Mouse (Mus musculus) heart, embryonic 12.5 days (tissue): ENCODE measurements around the gene Tef. TPM values are rescaled to one million over a fixed set of nuclear protein-coding genes. Genes with fewer than 3 reads are reported as not detected.

Source experiments
- ATAC-seq: fragments of 200-750 bp; cut with Nextera tagmentation; 2 replicates; pipeline ENCODE4 v1.8.0; 2017; ENCODE audit warnings: moderate TSS enrichment, moderate library complexity; ENCODE audit not compliant: insufficient number of reproducible peaks, low FRiP score
- H3K27ac ChIP-seq: fragments of 300-500 bp; sonication (generic); 2 replicates; pipeline ENCODE4 v1.5.1; 2016; ENCODE audit warnings: mild to moderate bottlenecking, moderate library complexity; ENCODE audit not compliant: poor library complexity, severe bottlenecking
- H3K27me3 ChIP-seq: fragments of 300-500 bp; sonication (generic); replicated peaks from 2 replicates; pipeline ENCODE4 v1.6.1; 2016; ENCODE audit warnings: mild to moderate bottlenecking, moderate library complexity
- H3K36me3 ChIP-seq: fragments of 300-500 bp; sonication (generic); 2 replicates; pipeline ENCODE4 v1.6.1; 2016; ENCODE audit warnings: mild to moderate bottlenecking, moderate library complexity
- H3K4me1 ChIP-seq: fragments of 300-500 bp; sonication (generic); replicated peaks from 2 replicates; pipeline ENCODE4 v1.6.1; 2016; ENCODE audit warnings: mild to moderate bottlenecking
- H3K4me2 ChIP-seq: fragments of 300-500 bp; sonication (generic); 2 replicates; pipeline ENCODE4 v1.6.1; 2016; ENCODE audit warnings: mild to moderate bottlenecking, moderate library complexity
- H3K4me3 ChIP-seq: fragments of 300-500 bp; sonication (generic); 2 replicates; pipeline ENCODE4 v1.5.1; 2016; ENCODE audit warnings: mild to moderate bottlenecking
- H3K9ac ChIP-seq: fragments of 300-500 bp; sonication (generic); 2 replicates; pipeline ENCODE4 v1.6.1; 2016; ENCODE audit warnings: mild to moderate bottlenecking, moderate library complexity
- H3K9me3 ChIP-seq: fragments of 300-500 bp; sonication (generic); replicated peaks from 2 replicates; pipeline ENCODE4 v1.6.1; 2016; ENCODE audit warnings: mild to moderate bottlenecking, moderate library complexity
- WGBS: fragments of 180-500 bp; shearing (Covaris S2); methylation state at CpG from one replicate; pipeline ENCODE4 v1.1.7; 2016; 5-methylcytosine and 5-hydroxymethylcytosine counted together
- polyA plus RNA-seq: library from polyadenylated mRNA; unstranded; fragments of >200 nt; fragmentation: Nextera tagmentation; extraction: Ambion mirVana; gene quantifications from 2 replicates; pipeline ENCODE4 v1.2.1, GENCODE M21; 2016

Tef gene
- polyA plus RNA-seq, 1 experiment from 2014 or later: 27.8 TPM

DNA sequence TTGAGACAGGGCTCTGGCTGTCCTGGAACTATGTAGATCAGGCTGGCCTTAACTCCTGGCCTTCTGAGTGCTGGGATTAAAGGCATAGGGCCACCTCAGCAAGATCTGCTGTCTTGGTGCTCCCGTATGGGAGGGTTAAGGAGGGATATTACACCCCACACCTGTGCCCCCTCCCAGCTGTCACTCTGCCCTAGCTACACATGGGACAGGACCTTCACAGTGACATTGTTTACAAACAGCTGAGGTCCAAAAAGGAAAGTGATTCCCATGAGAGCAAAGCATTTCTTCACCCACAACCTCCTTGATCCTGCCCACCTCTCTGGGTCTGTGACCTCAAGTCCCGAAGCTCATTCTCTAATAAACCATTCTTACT, 27.0 kb downstream of the Tef start:
- WGBS: 63% methylated on average over 2 of the region's 2 CpGs
- no peak overlapping the region for H3K4me3 ChIP-seq

DNA sequence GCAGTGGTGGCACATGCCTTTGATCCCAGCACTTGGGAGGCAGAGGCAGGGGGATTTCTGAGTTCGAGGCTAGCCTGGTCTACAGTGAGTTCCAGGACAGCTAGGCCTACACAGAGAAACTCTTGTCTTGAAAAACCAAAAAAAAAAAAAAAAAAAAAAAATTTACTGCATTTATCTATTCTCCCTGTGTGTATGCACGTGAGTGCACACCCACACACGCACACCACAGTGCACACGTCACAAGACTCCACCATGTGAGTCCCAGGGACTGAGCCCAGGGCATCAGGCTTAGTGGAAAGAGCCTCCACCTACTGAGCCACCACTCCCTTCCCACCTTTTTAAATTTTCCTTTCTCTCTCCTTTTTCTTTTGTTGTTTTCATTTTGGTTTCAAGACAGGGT, 28.3 kb downstream of the Tef start:
- no peak overlapping the region for H3K9ac ChIP-seq
- no peak overlapping the region for H3K27ac ChIP-seq
- H3K4me1 ChIP-seq: peaks cover 17% of the 10 kb centered on the region
- H3K4me2 ChIP-seq: no peak overlapping the region
- 83% methylated on average over 4 of the region's 4 CpGs for WGBS
- H3K4me3 ChIP-seq: no peak overlapping the region
- H3K9me3 ChIP-seq: no peaks in the 10 kb centered on the region
- H3K36me3 ChIP-seq: peaks cover 16% of the 10 kb centered on the region
- no peak for ATAC-seq
- no peaks in the 10 kb centered on the region for H3K27me3 ChIP-seq

More for the DNA sequence above, 27.0 kb downstream of the Tef start:
- peaks cover 29% of the 10 kb centered on the region for H3K36me3 ChIP-seq
- H3K9ac ChIP-seq: no peak overlapping the region
- H3K9me3 ChIP-seq: no peaks in the 10 kb centered on the region
- no peak overlapping the region for H3K27ac ChIP-seq
- H3K27me3 ChIP-seq: no peaks in the 10 kb centered on the region
- no peak for ATAC-seq
- H3K4me2 ChIP-seq: no peak overlapping the region
- H3K4me1 ChIP-seq: peaks cover 11% of the 10 kb centered on the region

DNA sequence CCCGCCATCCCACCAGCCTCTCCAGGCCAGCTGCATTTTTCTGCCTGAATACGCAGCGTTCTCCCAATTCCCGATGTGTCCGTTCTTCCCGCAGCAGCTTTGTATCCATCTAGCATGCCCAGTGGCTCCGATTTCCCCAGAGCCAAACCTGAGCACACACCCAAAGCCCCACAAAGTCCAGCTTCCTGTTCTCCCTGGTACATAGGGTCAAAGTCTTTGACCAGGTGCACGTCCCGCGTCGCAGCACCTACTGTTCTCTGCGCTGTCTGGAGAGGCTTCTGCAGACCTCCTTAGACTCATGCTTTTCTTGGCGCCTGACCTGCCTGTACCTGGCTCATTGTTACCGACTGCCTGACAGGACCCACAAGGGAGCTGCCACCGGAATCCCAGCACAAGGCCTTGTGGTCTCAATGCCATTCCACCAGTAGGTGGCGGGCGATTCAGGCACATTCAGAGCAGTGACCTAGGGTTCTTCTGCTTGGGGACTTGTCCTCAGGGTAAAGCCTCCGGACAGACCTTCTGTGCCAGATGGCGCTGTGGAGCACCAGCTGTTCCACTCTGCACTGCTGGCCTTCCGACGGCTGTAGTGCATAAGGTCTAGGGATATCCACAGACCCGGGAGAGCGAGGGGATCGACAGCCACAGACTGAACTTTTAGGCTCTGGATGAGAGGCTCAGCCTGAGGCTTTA, 29.1 kb downstream of the Tef start:
- Histone ChIP-seq H3K27me3 (no peaks in the 10 kb centered on the region), H3K4me2 (peak overlapping the region; percentile 27), H3K27ac (no peak overlapping the region), H3K4me3 (no peak overlapping the region), H3K9ac (no peak overlapping the region), H3K4me1 (peaks cover 24% of the 10 kb centered on the region), H3K9me3 (no peaks in the 10 kb centered on the region), H3K36me3 (peaks cover 9% of the 10 kb centered on the region; the same call in 1 of the 2 replicates)
- ATAC-seq: peak; percentile 85
- WGBS: 14% methylated on average over 24 of the region's 24 CpGs

DNA sequence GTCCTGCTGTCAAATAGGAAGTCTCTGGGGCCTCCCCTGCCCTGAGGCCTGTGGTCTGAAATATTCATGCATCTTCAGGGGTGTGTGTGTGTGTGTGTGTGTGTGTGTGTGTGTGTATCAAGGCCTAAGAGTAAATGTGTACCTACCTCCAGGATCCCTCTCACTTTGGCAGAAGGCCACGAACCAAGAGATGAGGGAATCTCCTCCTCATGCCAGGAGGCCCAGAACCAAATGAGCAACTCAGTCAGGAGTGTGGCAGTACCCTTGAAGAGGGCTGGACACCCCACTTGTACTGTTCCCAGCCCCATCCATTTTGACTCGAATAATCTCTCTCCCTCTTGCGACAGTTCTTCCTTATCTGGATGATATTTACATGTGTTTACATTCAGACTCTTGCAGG, 30.0 kb downstream of the Tef start:
- Histone ChIP-seq H3K27ac (no peak overlapping the region), H3K4me2 (no peak overlapping the region), H3K9me3 (no peaks in the 10 kb centered on the region), H3K4me3 (no peak overlapping the region), H3K36me3 (peaks cover 7% of the 10 kb centered on the region; the same call in 1 of the 2 replicates), H3K9ac (no peak overlapping the region), H3K27me3 (no peaks in the 10 kb centered on the region), H3K4me1 (peaks cover 32% of the 10 kb centered on the region)
- no peak for ATAC-seq
- WGBS: 81% methylated on average over 3 of the region's 3 CpGs

DNA sequence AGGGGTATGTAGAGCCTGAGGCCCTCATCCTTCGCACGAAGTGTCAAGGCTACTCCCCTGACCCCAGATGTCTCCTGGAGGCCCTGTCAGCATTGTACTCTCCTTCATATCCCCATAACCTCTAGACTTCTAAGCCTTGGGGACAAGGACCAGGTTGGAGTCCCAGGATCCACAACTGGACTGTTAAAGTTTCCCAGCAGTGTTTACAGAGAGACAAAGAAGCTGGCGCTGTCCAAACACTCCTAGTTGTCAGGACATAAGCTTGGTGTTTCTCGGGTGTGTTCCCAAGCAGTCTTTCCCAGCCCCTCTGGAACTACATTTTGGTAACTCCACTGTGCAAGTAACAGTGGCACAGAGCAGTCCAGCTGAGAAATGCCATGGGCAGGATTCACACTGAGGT, 31.3 kb downstream of the Tef start:
- Histone ChIP-seq H3K9me3 (no peaks in the 10 kb centered on the region), H3K4me3 (no peak overlapping the region), H3K9ac (no peak overlapping the region), H3K27ac (no peak overlapping the region), H3K27me3 (no peaks in the 10 kb centered on the region), H3K4me1 (peaks cover 31% of the 10 kb centered on the region), H3K36me3 (0 out of 2 replicates have a peak, but pooled peaks cover under 1% of the 10 kb centered on the region), H3K4me2 (no peak overlapping the region)
- WGBS: 80% methylated on average over 4 of the region's 4 CpGs
- no peak for ATAC-seq

DNA sequence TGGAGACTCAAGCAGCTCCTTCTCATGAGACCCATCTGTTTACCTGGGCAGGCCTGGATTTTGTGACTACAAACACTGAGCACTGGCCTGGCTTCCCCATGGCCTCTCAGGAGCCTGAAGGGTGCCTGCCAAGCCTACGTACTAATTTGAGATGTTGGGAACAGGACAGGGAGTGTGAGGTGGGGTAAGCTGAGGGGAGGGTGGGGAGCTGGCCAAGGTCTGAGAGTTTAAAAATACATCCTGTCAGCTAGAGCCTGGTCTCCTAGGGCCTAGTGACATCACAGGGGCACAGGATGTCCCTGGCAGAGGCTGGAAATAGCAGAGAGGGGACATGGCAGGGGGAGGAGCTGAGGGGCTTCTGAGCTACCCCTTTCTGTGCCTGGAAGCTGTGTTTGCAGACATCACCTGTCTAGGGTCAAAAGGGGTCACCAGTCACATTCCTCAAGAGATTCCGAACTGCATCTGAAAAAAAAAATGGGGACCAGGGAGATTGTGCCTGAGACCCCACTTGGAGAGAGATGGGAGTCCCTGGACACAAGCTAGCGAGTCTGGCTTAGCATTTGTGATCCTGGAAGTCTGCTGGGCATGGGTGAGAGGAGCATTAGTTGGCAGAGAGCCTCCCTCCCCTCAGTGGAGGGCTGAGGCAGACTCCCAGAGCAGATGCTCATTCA, 32.1 kb downstream of the Tef start:
- ATAC-seq: no peak
- H3K4me3 ChIP-seq: no peak overlapping the region
- no peak overlapping the region for H3K4me2 ChIP-seq
- peaks cover 38% of the 10 kb centered on the region for H3K4me1 ChIP-seq
- WGBS: 42% methylated on average over 3 of the region's 3 CpGs
- no peaks in the 10 kb centered on the region for H3K27me3 ChIP-seq
- H3K9ac ChIP-seq: 0 out of 2 replicates have a peak overlapping the region, but pooled peaks have one; percentile 3
- H3K9me3 ChIP-seq: no peaks in the 10 kb centered on the region
- no peak overlapping the region for H3K27ac ChIP-seq
- no peaks in the 10 kb centered on the region for H3K36me3 ChIP-seq

DNA sequence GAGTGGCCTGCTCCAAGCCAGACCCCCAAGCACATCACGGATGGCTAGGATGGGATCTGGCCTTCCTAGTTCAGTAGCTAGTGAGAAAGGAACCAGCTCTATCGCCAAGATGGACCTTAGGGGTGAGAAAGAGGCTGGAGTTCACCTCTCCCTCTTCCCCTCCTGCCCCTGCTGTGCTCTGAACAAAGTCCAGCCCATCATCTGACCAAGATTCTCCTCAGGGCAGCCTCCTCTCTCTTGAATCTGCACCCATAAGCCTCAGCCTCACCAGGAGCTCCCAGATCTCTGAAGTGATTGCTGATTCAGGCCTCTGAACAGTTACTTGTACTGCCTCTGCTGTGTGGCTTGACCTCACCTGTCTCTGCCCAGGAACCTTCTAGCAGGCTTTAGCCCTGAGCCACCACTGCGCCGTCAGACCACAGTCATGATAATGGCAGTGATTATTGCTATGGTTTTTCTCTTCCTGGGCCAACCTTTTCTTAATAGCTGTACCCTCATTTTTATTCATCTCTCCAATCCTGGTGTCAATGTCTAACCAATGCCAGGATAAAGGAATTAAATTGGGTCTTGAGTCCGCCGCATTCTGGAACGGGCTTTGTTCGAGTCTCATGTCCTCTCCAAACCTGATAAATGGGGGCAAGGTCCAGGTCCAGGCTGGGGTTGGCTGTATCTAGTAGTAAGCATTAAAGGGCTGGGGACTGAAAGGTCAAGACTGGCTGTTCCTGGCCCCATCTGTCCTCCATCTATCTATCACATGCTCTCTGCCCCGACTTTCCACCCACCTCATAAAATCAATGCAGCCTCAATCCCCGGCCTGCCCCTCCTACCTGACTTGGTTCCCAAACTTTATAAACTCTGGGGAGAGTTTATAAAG, 33.0 kb downstream of the Tef start:
- Histone ChIP-seq H3K36me3 (no peaks in the 10 kb centered on the region), H3K4me3 (no peak overlapping the region), H3K9ac (no peak overlapping the region), H3K4me1 (peaks cover 48% of the 10 kb centered on the region), H3K4me2 (peak overlapping the region; percentile 76; the same call in 1 of the 2 replicates), H3K9me3 (no peaks in the 10 kb centered on the region), H3K27ac (no peak overlapping the region), H3K27me3 (no peaks in the 10 kb centered on the region)
- WGBS: 72% methylated on average over 10 of the region's 10 CpGs
- no peak for ATAC-seq

DNA sequence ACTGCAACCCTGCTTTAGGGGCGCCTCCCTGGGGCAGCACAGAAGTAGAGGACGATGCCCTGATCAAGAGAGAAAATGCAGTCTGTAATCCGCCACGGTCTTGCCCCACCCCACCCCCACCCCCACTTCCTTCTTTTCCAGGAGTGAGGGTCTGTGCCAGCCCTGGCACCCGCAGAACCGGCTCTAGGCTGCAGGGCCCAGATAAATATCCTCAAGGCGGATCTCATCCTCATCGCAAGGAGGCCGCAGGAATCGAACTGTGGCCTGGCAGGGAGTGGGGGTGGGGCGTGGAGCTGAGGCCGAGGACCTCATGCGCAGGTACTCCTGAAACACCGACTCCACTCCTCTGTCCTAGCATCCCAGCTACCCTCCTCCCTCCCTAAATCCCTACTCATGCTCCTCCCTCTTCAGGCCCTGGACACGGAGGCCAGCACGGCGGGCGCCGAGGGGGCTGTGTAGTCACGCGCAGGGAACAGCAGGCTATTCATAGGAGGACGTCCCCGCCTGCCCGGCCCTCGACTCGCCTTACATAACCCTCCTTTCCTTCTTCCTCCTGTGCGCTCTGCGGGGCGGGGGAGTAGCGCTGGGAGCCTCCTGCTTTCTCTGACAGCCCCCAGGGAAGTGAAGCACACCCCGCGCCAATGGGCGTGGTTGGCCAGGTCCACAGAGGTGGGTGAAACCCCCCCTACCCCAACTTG, 34.1 kb downstream of the Tef start:
- no peaks in the 10 kb centered on the region for H3K27me3 ChIP-seq
- peaks cover 44% of the 10 kb centered on the region for H3K4me1 ChIP-seq
- H3K4me2 ChIP-seq: peak overlapping the region; percentile 76
- peak; percentile 80 for ATAC-seq
- H3K4me3 ChIP-seq: peak overlapping the region; percentile 43
- peak overlapping the region; percentile 68 for H3K9ac ChIP-seq
- 1% methylated on average over 33 of the region's 33 CpGs for WGBS
- H3K9me3 ChIP-seq: no peaks in the 10 kb centered on the region
- H3K36me3 ChIP-seq: no peaks in the 10 kb centered on the region
- peak overlapping the region; percentile 65; the same call in 1 of the 2 replicates for H3K27ac ChIP-seq

DNA sequence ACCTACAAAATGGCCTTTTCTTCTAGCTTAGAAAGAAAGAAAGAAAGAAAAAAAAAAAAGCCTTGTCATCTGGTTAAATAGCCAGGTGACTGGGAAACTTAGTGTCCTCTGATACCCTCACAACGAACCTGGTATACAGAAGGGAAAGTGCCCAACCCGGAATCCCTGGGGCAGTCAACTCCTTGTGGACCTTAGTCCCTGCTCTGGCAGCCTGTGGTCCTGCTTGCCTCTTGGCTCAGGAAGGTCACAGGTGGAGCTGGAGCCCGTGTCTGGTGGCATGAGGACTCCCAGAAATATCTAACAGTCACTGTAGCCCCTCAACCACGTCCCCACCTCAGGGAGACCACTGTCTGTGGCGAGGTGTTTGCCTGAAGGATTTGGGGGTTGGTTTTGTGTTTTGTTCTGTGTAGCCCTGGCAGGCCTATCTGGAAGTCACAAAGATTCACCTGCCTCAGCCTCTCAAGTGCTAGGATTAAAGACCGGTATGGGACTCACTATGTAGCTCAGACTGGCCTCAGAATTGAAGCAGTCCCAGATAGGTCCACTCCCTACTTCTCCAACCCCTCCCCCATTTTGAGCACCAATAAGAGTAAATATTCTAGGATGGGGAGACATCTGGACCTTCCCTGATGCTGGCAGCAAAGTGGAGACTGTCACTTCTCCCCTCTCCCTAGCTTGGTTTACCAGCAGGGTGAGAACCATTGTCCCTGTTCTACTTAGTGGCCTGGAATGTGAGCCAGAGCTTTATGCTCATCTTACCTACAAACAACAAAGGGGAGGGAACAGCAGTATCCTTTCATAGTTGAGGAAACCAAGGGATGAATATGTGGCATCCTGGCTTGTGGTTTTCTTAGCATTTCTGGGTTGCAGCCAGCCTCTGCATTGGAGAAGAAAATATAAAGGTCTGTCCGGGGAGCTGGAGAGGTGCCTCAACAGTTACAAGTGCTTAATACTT, 35.0 kb downstream of the Tef start:
- Histone ChIP-seq H3K4me2 (peak overlapping the region; percentile 76), H3K27me3 (no peaks in the 10 kb centered on the region), H3K4me3 (no peak overlapping the region), H3K36me3 (no peaks in the 10 kb centered on the region), H3K27ac (no peak overlapping the region), H3K9ac (no peak overlapping the region), H3K4me1 (peaks cover 43% of the 10 kb centered on the region), H3K9me3 (no peaks in the 10 kb centered on the region)
- 54% methylated on average over 7 of the region's 7 CpGs for WGBS
- ATAC-seq: no peak
